Mouse (Mus musculus) hindbrain, embryonic 13.5 days (tissue): ENCODE data around the gene Sp2. TPM values are rescaled to one million over a fixed set of nuclear protein-coding genes. Genes with fewer than 3 reads are reported as not detected.

ENCODE experiments used
- ATAC-seq: fragments of 200-750 bp; cut with Nextera tagmentation; 2 replicates; pipeline ENCODE4 v1.8.0; 2017; ENCODE audit warnings: moderate TSS enrichment; ENCODE audit not compliant: low FRiP score
- H3K27ac ChIP-seq: fragments of 300-500 bp; sonication (generic); 2 replicates; pipeline ENCODE4 v1.5.1; 2015; ENCODE audit warnings: inconsistent platforms, mild to moderate bottlenecking, moderate library complexity
- H3K27me3 ChIP-seq: fragments of 300-500 bp; sonication (generic); 2 replicates; pipeline ENCODE4 v1.6.1; 2015; ENCODE audit warnings: mild to moderate bottlenecking, inconsistent platforms
- H3K36me3 ChIP-seq: fragments of 300-500 bp; sonication (generic); 2 replicates; pipeline ENCODE4 v1.6.1; 2015; ENCODE audit warnings: mild to moderate bottlenecking, inconsistent platforms
- H3K4me1 ChIP-seq: fragments of 300-500 bp; sonication (generic); replicated peaks from 2 replicates; pipeline ENCODE4 v1.6.1; 2015; ENCODE audit warnings: inconsistent platforms
- H3K4me2 ChIP-seq: fragments of 300-500 bp; sonication (generic); 2 replicates; pipeline ENCODE4 v1.6.1; 2015; ENCODE audit warnings: inconsistent platforms, mild to moderate bottlenecking, moderate library complexity
- H3K4me3 ChIP-seq: fragments of 300-500 bp; sonication (generic); 2 replicates; pipeline ENCODE4 v1.5.1; 2015; ENCODE audit warnings: mild to moderate bottlenecking, inconsistent platforms
- H3K9ac ChIP-seq: fragments of 300-500 bp; sonication (generic); 2 replicates; pipeline ENCODE4 v1.6.1; 2015; ENCODE audit warnings: mild to moderate bottlenecking, inconsistent platforms
- H3K9me3 ChIP-seq: fragments of 300-500 bp; sonication (generic); 2 replicates; pipeline ENCODE4 v1.6.1; 2016; ENCODE audit warnings: inconsistent platforms
- WGBS: fragments of 180-500 bp; shearing (Covaris S2); methylation state at CpG from one replicate; pipeline ENCODE4 v1.1.7; 2015; 5-methylcytosine and 5-hydroxymethylcytosine counted together
- polyA plus RNA-seq: library from polyadenylated mRNA; unstranded; fragments of >200 nt; fragmentation: Nextera tagmentation; extraction: Ambion mirVana; gene quantifications from 2 replicates; pipeline ENCODE4 v1.2.1, GENCODE M21; 2015

Gene Sp2
- polyA plus RNA-seq, 1 experiment from 2014 or later = 15.9 TPM

DNA sequence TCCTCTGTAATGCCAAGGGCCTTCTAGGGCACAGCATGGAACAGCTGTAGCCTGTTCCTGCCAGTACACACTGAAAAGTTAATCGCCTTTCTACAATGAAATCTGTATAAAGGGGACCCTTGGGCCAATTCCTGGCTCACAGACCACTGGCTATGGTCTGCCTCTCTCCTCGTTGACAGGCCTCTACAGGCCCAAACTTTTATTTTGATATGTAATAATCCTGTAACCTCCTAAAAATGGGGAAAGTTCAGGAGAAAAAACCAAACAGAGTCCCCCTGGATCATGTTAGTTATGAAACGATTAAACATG is 6.4 kb downstream of the Sp2 start:
- 48% methylated on average over 3 of the region's 3 CpGs for WGBS
- Histone ChIP-seq H3K27me3 (peaks cover 2% of the 10 kb centered on the region; the same call in 1 of the 2 replicates), H3K36me3 (no peaks in the 10 kb centered on the region), H3K4me2 (peak overlapping the region; percentile 81), H3K27ac (peak overlapping the region; percentile 98), H3K9me3 (no peaks in the 10 kb centered on the region), H3K4me1 (peaks cover 61% of the 10 kb centered on the region), H3K4me3 (peak overlapping the region; percentile 82), H3K9ac (peak overlapping the region; percentile 87)
- no peak for ATAC-seq

DNA sequence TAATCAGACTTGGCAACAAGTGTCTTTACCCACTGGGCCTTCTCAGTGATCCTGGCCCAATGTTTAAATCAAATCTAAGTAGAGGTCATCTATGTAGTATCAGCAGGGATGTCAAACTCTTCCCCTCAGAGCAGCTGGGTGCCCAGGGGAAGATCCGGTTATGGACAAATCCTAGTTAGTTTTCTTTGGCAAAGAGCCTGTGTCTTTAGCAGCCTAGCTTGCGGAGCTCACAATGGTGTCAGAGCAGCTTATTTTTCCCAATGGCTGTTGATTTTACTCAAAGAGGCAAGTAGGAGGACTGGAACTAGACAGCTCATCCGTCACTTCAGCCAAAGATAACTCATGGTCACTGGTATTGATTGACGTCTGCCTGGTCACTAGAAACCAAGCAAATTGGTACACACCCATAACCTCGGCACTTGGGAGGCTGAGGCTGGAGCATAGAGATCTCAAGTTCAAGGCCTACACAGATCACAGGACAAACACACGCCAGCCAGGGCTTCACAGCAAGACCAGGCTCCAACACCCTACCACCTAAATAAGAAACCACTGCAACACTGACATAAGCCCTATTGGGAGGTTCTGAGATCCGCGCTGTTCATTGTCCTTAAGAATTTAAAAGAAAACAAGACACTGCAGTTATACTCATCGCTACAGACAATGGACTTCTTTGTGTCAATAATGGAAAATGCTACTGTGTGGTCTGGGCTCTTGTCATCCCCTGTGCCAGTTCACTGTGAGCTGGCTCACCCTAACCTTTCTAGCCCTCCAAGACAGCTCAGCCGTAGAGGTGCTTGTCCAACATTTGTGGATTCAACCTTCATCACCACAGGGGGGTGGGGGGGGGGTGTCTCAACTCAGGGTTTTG is 7.0 kb downstream of the Sp2 start:
- 76% methylated on average over 10 of the region's 10 CpGs for WGBS
- Histone ChIP-seq H3K9me3 (no peaks in the 10 kb centered on the region), H3K4me3 (peak overlapping the region; percentile 82), H3K4me1 (peaks cover 64% of the 10 kb centered on the region), H3K4me2 (peak overlapping the region; percentile 81), H3K9ac (peak overlapping the region; percentile 87), H3K27me3 (no peaks in the 10 kb centered on the region), H3K36me3 (no peaks in the 10 kb centered on the region), H3K27ac (peak overlapping the region; percentile 98)
- no peak for ATAC-seq

DNA sequence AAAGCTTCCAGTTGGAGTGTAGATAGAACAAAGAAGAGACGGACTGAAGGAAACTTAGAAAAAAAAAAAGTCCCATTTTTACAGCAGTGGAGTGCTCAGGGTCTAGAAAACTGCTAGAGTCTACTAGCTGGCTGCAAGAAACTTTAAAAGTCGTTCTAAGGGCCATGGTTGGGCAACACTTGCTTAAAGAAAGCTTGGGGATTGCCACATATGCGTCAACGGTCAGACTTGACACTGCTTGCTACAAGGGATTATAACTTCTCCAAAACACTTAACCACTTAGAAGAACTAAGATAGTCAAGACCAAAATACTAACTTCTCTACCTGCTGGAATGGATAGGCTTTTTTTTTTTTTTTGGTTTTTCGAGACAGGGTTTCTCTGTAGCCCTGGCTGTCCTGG is 7.9 kb downstream of the Sp2 start:
- Histone ChIP-seq H3K9me3 (no peaks in the 10 kb centered on the region), H3K9ac (no peak overlapping the region), H3K4me1 (peaks cover 71% of the 10 kb centered on the region), H3K36me3 (no peaks in the 10 kb centered on the region), H3K4me2 (no peak overlapping the region), H3K27ac (no peak overlapping the region), H3K27me3 (no peaks in the 10 kb centered on the region), H3K4me3 (no peak overlapping the region)
- no peak for ATAC-seq
- 86% methylated on average over 5 of the region's 5 CpGs for whole genome bisulfite sequencing

DNA sequence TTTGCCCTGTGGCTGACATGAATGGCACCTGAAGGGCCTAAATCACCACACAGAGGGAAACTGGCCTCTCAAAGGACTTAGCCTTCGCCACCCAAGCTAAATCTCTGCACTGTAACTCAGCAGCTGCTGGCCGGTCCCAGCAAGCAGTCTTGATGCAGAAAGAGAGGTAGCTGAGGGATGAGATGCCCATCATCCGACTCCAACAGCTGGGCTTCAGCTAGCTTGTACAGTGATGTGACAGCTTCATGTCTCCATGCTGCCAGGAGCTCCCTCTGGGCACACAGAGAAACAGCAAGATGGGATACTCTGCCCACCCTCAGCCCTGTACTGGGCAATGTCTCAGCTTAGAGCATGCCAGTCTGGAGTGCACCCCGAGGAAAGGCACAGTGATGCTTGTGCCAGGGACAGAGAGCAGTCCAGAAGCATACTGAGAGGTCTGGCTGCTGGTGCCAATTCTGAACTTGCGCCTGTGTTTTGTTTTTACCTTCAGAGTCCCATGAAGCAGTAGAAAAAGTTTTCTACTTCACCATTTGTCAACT is 9.3 kb downstream of the Sp2 start:
- Histone ChIP-seq H3K36me3 (no peaks in the 10 kb centered on the region), H3K27me3 (no peaks in the 10 kb centered on the region), H3K4me3 (no peak overlapping the region), H3K27ac (peak overlapping the region; percentile 70), H3K9me3 (no peaks in the 10 kb centered on the region), H3K4me1 (peaks cover 74% of the 10 kb centered on the region), H3K9ac (peak overlapping the region; percentile 40; the same call in 1 of the 2 replicates), H3K4me2 (0 out of 2 replicates have a peak overlapping the region, but pooled peaks have one; percentile 3)
- WGBS = 80% methylated on average over 5 of the region's 5 CpGs
- ATAC-seq = no peak

DNA sequence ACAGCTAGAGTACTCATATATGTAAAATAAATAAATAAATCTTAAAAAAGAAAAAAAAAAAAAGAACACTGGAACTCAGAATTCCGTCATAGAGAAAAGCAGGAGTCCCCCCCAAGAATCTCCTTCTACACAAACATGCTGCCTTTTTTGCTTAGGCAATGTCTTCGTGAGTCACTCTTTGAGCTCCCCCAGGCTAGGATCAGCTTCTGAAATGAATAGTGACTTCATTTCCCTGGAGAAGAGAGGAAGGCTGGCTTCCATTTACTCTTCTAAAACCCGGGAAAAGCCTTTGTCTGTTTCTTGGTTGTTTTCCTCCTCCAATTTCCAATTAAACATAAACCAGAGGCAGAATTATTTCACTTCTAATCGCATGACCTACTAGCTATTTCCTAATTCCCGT is 9.9 kb downstream of the Sp2 start:
- Histone ChIP-seq H3K27me3 (no peaks in the 10 kb centered on the region), H3K9ac (no peak overlapping the region), H3K9me3 (no peaks in the 10 kb centered on the region), H3K4me2 (no peak overlapping the region), H3K4me1 (peaks cover 71% of the 10 kb centered on the region), H3K36me3 (no peaks in the 10 kb centered on the region), H3K4me3 (no peak overlapping the region), H3K27ac (peak overlapping the region; percentile 70; the same call in 1 of the 2 replicates)
- ATAC-seq = no peak
- WGBS = 74% methylated on average over 5 of the region's 5 CpGs

DNA sequence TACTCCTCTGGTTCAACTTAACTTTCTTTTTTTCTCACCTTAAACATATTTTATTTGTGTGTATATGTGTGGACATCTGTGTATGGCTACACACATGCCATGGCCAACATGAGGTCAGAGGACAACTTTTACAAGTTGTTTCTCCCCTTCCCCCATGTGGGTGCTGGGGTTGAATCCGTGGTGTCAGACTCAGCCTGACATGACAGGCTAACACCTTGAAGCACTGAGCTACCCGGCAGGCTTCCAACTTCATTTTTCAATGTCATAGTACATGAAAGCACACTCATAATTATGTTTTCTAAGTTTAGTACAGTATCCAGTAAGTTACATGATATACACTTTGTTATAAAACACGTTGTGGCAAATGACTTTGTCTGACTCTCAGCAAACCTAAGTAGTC is 12.4 kb downstream of the Sp2 start:
- H3K36me3 ChIP-seq = no peaks in the 10 kb centered on the region; the same call in 1 of the 2 replicates
- WGBS = 81% methylated on average over 3 of the region's 3 CpGs
- H3K4me3 ChIP-seq = no peak overlapping the region
- no peak overlapping the region for H3K4me2 ChIP-seq
- H3K27me3 ChIP-seq = no peaks in the 10 kb centered on the region
- peaks cover 55% of the 10 kb centered on the region for H3K4me1 ChIP-seq
- H3K27ac ChIP-seq = peak overlapping the region; percentile 46; the same call in 1 of the 2 replicates
- no peaks in the 10 kb centered on the region for H3K9me3 ChIP-seq
- H3K9ac ChIP-seq = no peak overlapping the region
- ATAC-seq = no peak

DNA sequence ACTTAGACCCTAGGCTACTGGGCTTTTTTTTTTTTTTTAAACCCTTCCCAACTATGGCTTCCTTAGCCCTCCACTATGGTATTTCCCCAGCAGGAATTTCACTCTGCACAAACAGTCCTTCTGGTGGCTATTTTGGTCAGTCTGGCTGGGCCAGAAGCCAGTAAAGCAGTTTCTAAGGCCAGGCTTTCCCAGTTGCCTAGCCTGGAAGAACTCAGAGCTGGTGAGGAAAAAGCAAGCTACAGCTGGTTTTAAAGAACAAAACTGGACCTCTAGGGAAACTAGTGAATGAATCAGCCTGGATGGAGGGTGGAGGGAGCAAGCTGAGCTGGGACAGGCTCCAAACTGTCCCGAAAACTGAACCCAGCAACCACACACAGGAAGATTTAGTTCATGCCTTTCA is 13.0 kb downstream of the Sp2 start:
- Histone ChIP-seq H3K27ac (peak overlapping the region; percentile 46), H3K27me3 (no peaks in the 10 kb centered on the region), H3K9me3 (no peaks in the 10 kb centered on the region), H3K4me1 (peaks cover 49% of the 10 kb centered on the region), H3K4me3 (no peak overlapping the region), H3K9ac (no peak overlapping the region), H3K36me3 (no peaks in the 10 kb centered on the region; the same call in 1 of the 2 replicates), H3K4me2 (no peak overlapping the region)
- 82% methylated on average over 1 of the region's 1 CpGs for WGBS
- ATAC-seq = no peak

DNA sequence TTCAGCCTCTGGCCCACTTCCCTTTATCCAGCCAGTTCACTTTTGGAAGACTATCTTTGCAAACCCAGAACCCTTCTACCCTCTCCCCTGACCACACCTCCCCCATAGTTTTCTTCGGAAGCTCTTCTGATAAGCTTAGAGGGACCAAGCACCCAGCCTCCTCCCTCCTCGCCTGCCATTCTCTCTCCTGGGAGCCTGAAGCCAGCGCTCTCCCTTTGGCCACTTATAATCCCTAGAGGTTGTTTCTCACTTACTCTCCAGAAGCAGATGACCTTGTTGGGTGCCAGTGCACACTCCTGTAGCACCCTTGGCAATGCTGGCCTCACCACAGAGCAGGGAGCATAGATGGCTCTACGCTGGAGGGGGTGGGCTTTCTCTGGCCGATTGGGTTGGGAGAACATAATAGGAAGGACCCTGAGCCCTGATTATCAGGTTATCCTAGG is 13.5 kb downstream of the Sp2 start:
- Histone ChIP-seq H3K27me3 (no peaks in the 10 kb centered on the region), H3K4me1 (peaks cover 46% of the 10 kb centered on the region), H3K4me2 (no peak overlapping the region), H3K9me3 (no peaks in the 10 kb centered on the region), H3K9ac (no peak overlapping the region), H3K4me3 (no peak overlapping the region), H3K27ac (peak overlapping the region; percentile 46), H3K36me3 (no peaks in the 10 kb centered on the region; the same call in 1 of the 2 replicates)
- ATAC-seq = no peak
- WGBS = 81% methylated on average over 5 of the region's 5 CpGs

DNA sequence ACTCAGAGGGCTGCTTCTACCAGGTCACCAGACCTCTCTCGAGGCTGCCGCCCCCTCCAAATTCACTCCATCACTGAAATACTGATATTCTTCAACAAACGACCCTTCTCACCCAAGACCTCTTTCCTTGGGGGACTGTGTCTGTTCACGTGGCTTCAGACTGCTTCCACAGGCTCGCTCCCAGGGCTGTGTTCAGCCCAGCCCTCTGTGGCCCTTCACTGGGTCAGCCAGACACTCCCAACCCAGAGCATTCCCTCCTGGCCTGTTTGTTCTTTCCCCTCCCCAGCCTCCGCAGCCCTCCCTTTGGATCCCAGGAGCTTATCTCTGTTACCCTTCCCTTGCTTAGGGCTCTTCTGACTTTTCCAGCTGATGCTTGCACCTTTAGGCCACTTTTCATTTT is 14.3 kb downstream of the Sp2 start:
- H3K27ac ChIP-seq = no peak overlapping the region

DNA sequence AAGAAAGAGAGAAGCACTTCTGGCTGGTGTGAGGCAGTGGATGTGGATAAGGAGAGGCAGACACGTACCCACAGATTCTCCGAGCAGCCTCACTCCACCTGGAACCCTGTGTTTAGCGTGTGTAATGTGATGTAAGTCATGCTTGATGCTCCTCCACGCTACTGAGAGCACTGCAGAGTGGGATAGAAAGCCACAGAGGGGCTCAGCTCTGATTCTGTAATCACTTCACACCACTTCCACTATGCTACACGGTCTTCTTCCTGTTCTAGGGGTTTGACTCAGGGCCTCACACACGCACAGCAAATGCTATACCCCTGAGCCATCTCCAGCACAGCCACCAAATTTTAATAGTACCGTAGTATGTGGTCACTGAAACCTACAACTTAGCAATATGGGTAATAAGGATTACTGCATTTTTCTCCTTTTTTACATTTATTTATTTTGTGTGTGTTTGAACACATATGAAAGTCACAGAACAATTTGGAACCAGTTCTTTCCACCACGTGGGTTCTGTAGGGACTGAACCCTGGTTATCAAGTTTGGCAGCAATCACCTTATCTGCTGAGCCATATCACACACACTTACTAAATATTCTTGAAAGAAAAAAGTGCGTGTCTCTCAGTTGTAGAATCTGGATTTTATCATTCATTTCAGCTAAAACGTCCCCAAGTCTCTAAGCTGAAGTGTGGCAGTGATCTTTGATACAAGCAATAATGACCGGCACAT is 15.1 kb downstream of the Sp2 start:
- WGBS = 90% methylated on average over 11 of the region's 11 CpGs
- peak overlapping the region; percentile 43; the same call in 1 of the 2 replicates for H3K9ac ChIP-seq
- H3K4me1 ChIP-seq = peaks cover 38% of the 10 kb centered on the region
- ATAC-seq = no peak
- H3K27ac ChIP-seq = no peak overlapping the region
- no peak overlapping the region for H3K4me3 ChIP-seq
- H3K27me3 ChIP-seq = no peaks in the 10 kb centered on the region
- H3K9me3 ChIP-seq = no peaks in the 10 kb centered on the region
- peaks cover 3% of the 10 kb centered on the region for H3K36me3 ChIP-seq
- no peak overlapping the region for H3K4me2 ChIP-seq

More for the DNA sequence above, 14.3 kb downstream of the Sp2 start:
- H3K36me3 ChIP-seq = no peaks in the 10 kb centered on the region; the same call in 1 of the 2 replicates
- WGBS = 74% methylated on average over 6 of the region's 6 CpGs
- H3K4me3 ChIP-seq = no peak overlapping the region
- no peak overlapping the region for H3K9ac ChIP-seq
- H3K4me1 ChIP-seq = peaks cover 41% of the 10 kb centered on the region
- no peak for ATAC-seq
- H3K9me3 ChIP-seq = no peaks in the 10 kb centered on the region
- no peaks in the 10 kb centered on the region for H3K27me3 ChIP-seq
- H3K4me2 ChIP-seq = no peak overlapping the region

DNA sequence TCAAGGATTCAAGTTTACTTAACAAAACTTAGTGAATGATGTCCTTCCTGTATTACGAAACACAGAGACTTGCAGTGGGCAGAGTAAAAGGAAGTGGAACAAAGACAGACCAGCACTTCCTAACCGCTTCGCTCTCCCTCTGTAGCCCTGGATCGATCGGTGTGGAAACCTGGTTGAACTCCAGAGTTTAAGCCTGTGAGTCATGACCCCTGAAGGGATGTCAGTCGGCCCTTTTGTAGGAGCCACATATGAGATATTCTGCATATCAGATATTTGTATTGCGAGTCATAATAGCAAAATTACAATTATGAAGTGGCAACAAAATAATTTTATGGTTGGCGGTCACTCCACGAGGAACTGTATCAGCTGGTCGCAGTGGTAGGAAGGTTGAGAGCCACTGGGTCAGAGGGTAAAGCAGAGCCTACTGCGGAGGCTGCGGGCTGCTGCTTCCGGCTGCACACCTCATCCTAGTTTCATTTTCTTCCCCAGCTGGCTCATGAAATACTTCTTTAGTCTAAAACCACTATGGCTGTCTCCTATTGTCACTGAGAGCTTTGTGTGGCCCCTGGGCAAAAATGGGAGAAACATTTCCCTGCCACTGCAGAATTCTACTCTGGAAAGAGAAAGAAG is 15.7 kb downstream of the Sp2 start:
- no peak for ATAC-seq
- Histone ChIP-seq H3K27me3 (no peaks in the 10 kb centered on the region), H3K9me3 (no peaks in the 10 kb centered on the region), H3K4me2 (no peak overlapping the region), H3K4me1 (peaks cover 32% of the 10 kb centered on the region), H3K36me3 (peaks cover 9% of the 10 kb centered on the region), H3K27ac (no peak overlapping the region), H3K9ac (peak overlapping the region; percentile 43; the same call in 1 of the 2 replicates), H3K4me3 (no peak overlapping the region)
- 92% methylated on average over 13 of the region's 13 CpGs for WGBS

DNA sequence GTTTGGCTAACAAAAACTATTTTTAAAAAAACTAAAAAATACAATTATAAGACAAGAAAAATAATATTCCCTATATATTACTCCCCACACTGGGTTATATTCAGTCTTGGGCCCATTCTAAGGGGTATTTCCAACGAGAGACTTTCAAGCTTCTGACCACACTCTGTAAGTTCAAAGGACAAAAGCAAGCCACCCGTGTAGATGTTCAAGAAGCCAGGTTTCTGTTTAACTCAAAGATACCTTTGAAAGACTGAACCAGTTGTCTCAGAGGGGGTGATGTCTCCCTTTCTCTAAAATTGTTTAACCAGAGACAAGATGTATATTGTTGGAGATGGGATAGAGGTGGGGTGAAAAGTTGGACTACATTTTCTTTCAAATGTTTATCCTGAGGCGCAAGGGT is 16.6 kb downstream of the Sp2 start:
- Histone ChIP-seq H3K4me1 (peaks cover 24% of the 10 kb centered on the region), H3K27ac (no peak overlapping the region), H3K9me3 (no peaks in the 10 kb centered on the region), H3K4me3 (no peak overlapping the region), H3K9ac (no peak overlapping the region), H3K27me3 (no peaks in the 10 kb centered on the region), H3K36me3 (peaks cover 17% of the 10 kb centered on the region), H3K4me2 (no peak overlapping the region)
- WGBS = 91% methylated on average over 3 of the region's 3 CpGs
- ATAC-seq = no peak
